8 mouse cellular contexts compared by ENCODE assay signal in genomic region chr11:74833536-74834358, GRCm38 (mm10). TPM values are rescaled to one million over a fixed set of nuclear protein-coding genes. Genes with fewer than 3 reads are reported as not detected.
DNase-seq lines count a peak whose midpoint lies in the region; ATAC-seq and TF ChIP-seq lines count a peak whose summit lies in the region.

No protein-coding gene starts in this region.

- peak overlapping the region; percentile 64; the same call in 1 of the 2 replicates for H3K27ac ChIP-seq in lung, embryonic 14.5 days (ENCODE audit: low read depth)
- peak overlapping the region; percentile 47; the same call in 1 of the 2 replicates for H3K27ac ChIP-seq in embryonic facial prominence, embryonic 12.5 days
- peak overlapping the region; percentile 90 for H3K27ac ChIP-seq in intestine, embryonic 16.5 days (ENCODE audit: low read length)
- H3K27ac ChIP-seq in midbrain, postnatal 0 days (ENCODE audit: low read depth, low read length) = no peak overlapping the region

- DNase-seq in lung, embryonic 14.5 days = no peak
- no peak for DNase-seq in lung, postnatal 25 days (ENCODE audit: low spot score)
- no peak for DNase-seq in midbrain, postnatal 0 days (ENCODE audit: low spot score)
- no peak for DNase-seq in embryo, embryonic 11 days
- DNase-seq in thymus, postnatal 10 days (ENCODE audit: low spot score in 2 of 2) = no peak
- DNase-seq in right cerebral cortex, postnatal 4 days = no peak

- H3K9me3 ChIP-seq in lung, embryonic 14.5 days (ENCODE audit: low read depth, low read length) = no peaks in the 10 kb centered on the region
- no peaks in the 10 kb centered on the region for H3K9me3 ChIP-seq in embryonic facial prominence, embryonic 12.5 days
- no peaks in the 10 kb centered on the region for H3K9me3 ChIP-seq in intestine, embryonic 16.5 days (ENCODE audit: control insufficient read depth, low read length)
- H3K9me3 ChIP-seq in midbrain, postnatal 0 days (ENCODE audit: low read length) = no peaks in the 10 kb centered on the region

- no peak for ATAC-seq in lung, embryonic 14.5 days (ENCODE audit: insufficient read depth)
- ATAC-seq in embryonic facial prominence, embryonic 12.5 days (ENCODE audit: insufficient number of reproducible peaks, insufficient read depth, low FRiP score, low TSS enrichment) = no peak
- no peak for ATAC-seq in intestine, embryonic 16.5 days
- no peak for ATAC-seq in midbrain, postnatal 0 days (ENCODE audit: low FRiP score)

- WGBS in lung, embryonic 14.5 days = 73% methylated on average over 8 of the region's 8 CpGs
- 88% methylated on average over 8 of the region's 8 CpGs for WGBS in embryonic facial prominence, embryonic 12.5 days
- WGBS in intestine, embryonic 16.5 days = 74% methylated on average over 8 of the region's 8 CpGs
- WGBS in midbrain, postnatal 0 days = 85% methylated on average over 8 of the region's 8 CpGs

- no peak overlapping the region for H3K9ac ChIP-seq in lung, embryonic 14.5 days
- no peak overlapping the region for H3K9ac ChIP-seq in embryonic facial prominence, embryonic 12.5 days
- peak overlapping the region; percentile 62 for H3K9ac ChIP-seq in intestine, embryonic 16.5 days (ENCODE audit: low read depth, low read length)
- H3K9ac ChIP-seq in midbrain, postnatal 0 days (replicated peaks; ENCODE audit: low read length, poor library complexity, severe bottlenecking) = 0 out of 2 replicates have a peak overlapping the region, but pooled peaks have one; percentile 80

- TF ChIP-seq CTCF in lung, embryonic 14.5 days (IDR thresholded peaks at IDR 0.05; ENCODE audit: low read depth) = no peak
- no peak for TF ChIP-seq CTCF in midbrain, postnatal 0 days (IDR thresholded peaks at IDR 0.05)

- peak overlapping the region; percentile 79 for H3K4me3 ChIP-seq in lung, embryonic 14.5 days (ENCODE audit: low read depth, low read length)
- H3K4me3 ChIP-seq in embryonic facial prominence, embryonic 12.5 days = no peak overlapping the region
- no peak overlapping the region for H3K4me3 ChIP-seq in intestine, embryonic 16.5 days (ENCODE audit: low read length)
- H3K4me3 ChIP-seq in midbrain, postnatal 0 days (ENCODE audit: low read depth, low read length) = no peak overlapping the region

- no peaks in the 10 kb centered on the region for H3K36me3 ChIP-seq in lung, embryonic 14.5 days (ENCODE audit: insufficient read depth)
- H3K36me3 ChIP-seq in embryonic facial prominence, embryonic 12.5 days = 0 out of 2 replicates have a peak, but pooled peaks cover 5% of the 10 kb centered on the region
- no peaks in the 10 kb centered on the region for H3K36me3 ChIP-seq in intestine, embryonic 16.5 days (ENCODE audit: control insufficient read depth, insufficient read depth, low read length)
- H3K36me3 ChIP-seq in midbrain, postnatal 0 days (ENCODE audit: insufficient read depth, low read length) = no peaks in the 10 kb centered on the region

- H3K4me1 ChIP-seq in lung, embryonic 14.5 days (ENCODE audit: insufficient read depth) = peaks cover 16% of the 10 kb centered on the region
- peaks cover 50% of the 10 kb centered on the region for H3K4me1 ChIP-seq in embryonic facial prominence, embryonic 12.5 days
- peaks cover 46% of the 10 kb centered on the region for H3K4me1 ChIP-seq in intestine, embryonic 16.5 days (ENCODE audit: control insufficient read depth, insufficient read depth, low read length)
- peaks cover 13% of the 10 kb centered on the region for H3K4me1 ChIP-seq in midbrain, postnatal 0 days (ENCODE audit: insufficient read depth, low read length)

- H3K4me2 ChIP-seq in lung, embryonic 14.5 days = peak overlapping the region; percentile 95
- H3K4me2 ChIP-seq in embryonic facial prominence, embryonic 12.5 days (replicated peaks) = peak overlapping the region; percentile 82
- H3K4me2 ChIP-seq in intestine, embryonic 16.5 days (ENCODE audit: low read depth, low read length) = no peak overlapping the region
- peak overlapping the region; percentile 83 for H3K4me2 ChIP-seq in midbrain, postnatal 0 days (ENCODE audit: low read depth, low read length, poor library complexity, severe bottlenecking)

- no peaks in the 10 kb centered on the region for H3K27me3 ChIP-seq in lung, embryonic 14.5 days (ENCODE audit: insufficient read depth, low read length)
- no peaks in the 10 kb centered on the region for H3K27me3 ChIP-seq in embryonic facial prominence, embryonic 12.5 days
- H3K27me3 ChIP-seq in intestine, embryonic 16.5 days (replicated peaks; ENCODE audit: control insufficient read depth, insufficient read depth, low read length) = no peaks in the 10 kb centered on the region
- no peaks in the 10 kb centered on the region for H3K27me3 ChIP-seq in midbrain, postnatal 0 days (ENCODE audit: insufficient read depth, low read length)

RNA-seq across cellular contexts. Expression of gene Mnt, which starts 3.0 kb away (rescaled TPM):
- polyA plus RNA-seq in lung, embryonic 14.5 days (2014; fragmentation: Nextera tagmentation; extraction: Ambion mirVana) = 4.3 and 4.4 TPM in 2 replicates
- 6.4 TPM in 2 replicates for polyA plus RNA-seq in embryonic facial prominence, embryonic 12.5 days (2016; fragmentation: Nextera tagmentation; extraction: Ambion mirVana)
- polyA plus RNA-seq in intestine, embryonic 16.5 days (2015; fragmentation: Nextera tagmentation; extraction: Ambion mirVana) = 3.1 and 4.0 TPM in 2 replicates
- total RNA-seq in midbrain, postnatal 0 days (2014; rRNA removed) = 17.6 and 18.6 TPM in 2 replicates
- 7.4 and 8.4 TPM in 2 replicates for polyA plus RNA-seq in midbrain, postnatal 0 days (2015; fragmentation: Nextera tagmentation; extraction: Ambion mirVana)

Comparison
In these comparisons a context has a peak if more than half of its experiments do, and no peak if none do; other contexts are left out.
1. H3K9ac ChIP-seq: peak in intestine, embryonic 16.5 days (single experiment) and midbrain, postnatal 0 days (single experiment); none in lung, embryonic 14.5 days (single experiment) and embryonic facial prominence, embryonic 12.5 days (single experiment).